Mouse (Mus musculus) MEL (cell line): ENCODE data around the gene Morn1. TPM values are rescaled to one million over a fixed set of nuclear protein-coding genes. Genes with fewer than 3 reads are reported as not detected.

Source experiments
- DNase-seq: peaks from one replicate; pipeline ENCODE4 v3.0.0; 2011; ENCODE audit warnings: low read depth, low spot score
- H3K27ac ChIP-seq: 2 replicates; pipeline ENCODE4 v1.5.1; 2012; ENCODE audit warnings: low read depth, mild to moderate bottlenecking, control low read depth, low read length, moderate library complexity; ENCODE audit not compliant: control insufficient read depth
- H3K27me3 ChIP-seq, 2 experiments: fragments of 150-350 bp in 1 of 2; sonication (generic) in 1 of 2; 2 replicates each; pipeline ENCODE4 v1.6.1; 2012; ENCODE audit warnings: low read length in 2 of 2, mild to moderate bottlenecking in 2 of 2, improper control_type of control experiment in 1 of 2, moderate library complexity in 1 of 2; ENCODE audit not compliant: insufficient read depth in 2 of 2, control insufficient read depth in 1 of 2
- H3K36me3 ChIP-seq, 2 experiments: 2 replicates each; pipeline ENCODE4 v1.6.1; 2012 to 2014; ENCODE audit warnings: low read length in 2 of 2, improper control_type of control experiment in 1 of 2, inconsistent platforms in 1 of 2, mild to moderate bottlenecking in 1 of 2; ENCODE audit not compliant: insufficient read depth in 2 of 2, control insufficient read depth in 1 of 2
- H3K4me1 ChIP-seq, 2 experiments: fragments of 150-350 bp in 1 of 2; sonication (generic) in 1 of 2; 2 replicates each; pipeline ENCODE4 v1.6.1; 2012; ENCODE audit warnings: low read length in 2 of 2, improper control_type of control experiment in 1 of 2, mild to moderate bottlenecking in 1 of 2; ENCODE audit not compliant: insufficient read depth in 2 of 2, control insufficient read depth in 1 of 2
- H3K4me3 ChIP-seq, 2 experiments: fragments of 150-350 bp in 1 of 2; sonication (generic) in 1 of 2; 2 replicates each; pipeline ENCODE4 v1.5.1; 2012; ENCODE audit warnings: low read depth in 2 of 2, low read length in 2 of 2, mild to moderate bottlenecking in 2 of 2, moderate library complexity in 2 of 2, control low read depth in 1 of 2, improper control_type of control experiment in 1 of 2; ENCODE audit not compliant: control insufficient read depth in 1 of 2, insufficient read depth in 1 of 2
- H3K79me2 ChIP-seq: 2 replicates; pipeline ENCODE4 v1.6.1; 2012; ENCODE audit warnings: mild to moderate bottlenecking, low read length, moderate library complexity; ENCODE audit not compliant: control insufficient read depth, poor library complexity, insufficient read depth
- H3K9ac ChIP-seq: 2 replicates; pipeline ENCODE4 v1.6.1; 2012; ENCODE audit warnings: low read depth, mild to moderate bottlenecking, control low read depth, low read length, moderate library complexity; ENCODE audit not compliant: control insufficient read depth, poor library complexity, severe bottlenecking
- H3K9me3 ChIP-seq: fragments of 150-350 bp; sonication (generic); replicated peaks from 2 replicates; pipeline ENCODE4 v1.6.1; 2012; ENCODE audit warnings: mild to moderate bottlenecking, low read length, improper control_type of control experiment, moderate library complexity; ENCODE audit not compliant: insufficient read depth
- BHLHE40 ChIP-seq: IDR thresholded peaks from 2 replicates; pipeline ENCODE4 v1.6.1; 2012; ENCODE audit warnings: low read depth, mild to moderate bottlenecking, inconsistent platforms, low read length, improper control_type of control experiment, borderline replicate concordance
- CHD1 ChIP-seq: IDR thresholded peaks from 2 replicates; pipeline ENCODE4 v1.6.1; 2012; ENCODE audit warnings: low read depth, mild to moderate bottlenecking, inconsistent platforms, low read length, improper control_type of control experiment
- CTCF ChIP-seq, 3 experiments: IDR thresholded peaks in 2 of 3; conservative IDR thresholded peaks in 1 of 3; 2 replicates each; pipeline ENCODE4 v1.5.1; 2011 to 2012; ENCODE audit warnings: low read length in 3 of 3, low read depth in 2 of 3, mild to moderate bottlenecking in 2 of 3, improper control_type of control experiment in 1 of 3, inconsistent platforms in 1 of 3, mixed read lengths in 1 of 3, moderate library complexity in 1 of 3; ENCODE audit not compliant: control insufficient read depth in 1 of 3, insufficient read depth in 1 of 3, poor library complexity in 1 of 3, severe bottlenecking in 1 of 3
- E2F4 ChIP-seq: IDR thresholded peaks from 2 replicates; pipeline ENCODE4 v1.6.1; 2011; ENCODE audit warnings: low read depth, low read length, improper control_type of control experiment, borderline replicate concordance
- EP300 ChIP-seq, 2 experiments: IDR thresholded peaks; 2 replicates each; pipeline ENCODE4 v1.6.1; 2011; ENCODE audit warnings: improper control_type of control experiment in 2 of 2, low read length in 2 of 2, low read depth in 1 of 2, mild to moderate bottlenecking in 1 of 2
- ETS1 ChIP-seq: IDR thresholded peaks from 2 replicates; pipeline ENCODE4 v1.6.1; 2012; ENCODE audit warnings: low read depth, mild to moderate bottlenecking, inconsistent platforms, low read length, improper control_type of control experiment, moderate library complexity
- GABPA ChIP-seq: IDR thresholded peaks from 2 replicates; pipeline ENCODE4 v1.6.1; 2012; ENCODE audit warnings: low read depth, mild to moderate bottlenecking, inconsistent platforms, low read length, improper control_type of control experiment, moderate library complexity
- HCFC1 ChIP-seq: IDR thresholded peaks from 2 replicates; pipeline ENCODE4 v1.6.1; 2012; ENCODE audit warnings: low read depth, mild to moderate bottlenecking, inconsistent platforms, low read length, improper control_type of control experiment, moderate library complexity
- MAFK ChIP-seq: IDR thresholded peaks from 2 replicates; pipeline ENCODE4 v1.6.1; 2011; ENCODE audit warnings: low read depth, mild to moderate bottlenecking, low read length, improper control_type of control experiment, borderline replicate concordance
- MAZ ChIP-seq: IDR thresholded peaks from 2 replicates; pipeline ENCODE4 v1.6.1; 2012; ENCODE audit warnings: low read depth, mild to moderate bottlenecking, inconsistent platforms, low read length, improper control_type of control experiment
- MYC ChIP-seq: IDR thresholded peaks from 2 replicates; pipeline ENCODE4 v1.6.1; 2011; ENCODE audit warnings: low read depth, mild to moderate bottlenecking, low read length, improper control_type of control experiment, moderate library complexity
- NELFE ChIP-seq: IDR thresholded peaks from 2 replicates; pipeline ENCODE4 v1.6.1; 2011; ENCODE audit warnings: low read depth, low read length, improper control_type of control experiment
- NRF1 ChIP-seq: IDR thresholded peaks from 2 replicates; pipeline ENCODE4 v1.6.1; 2014; ENCODE audit warnings: low read depth, mild to moderate bottlenecking, inconsistent platforms, low read length, improper control_type of control experiment, moderate library complexity; ENCODE audit not compliant: poor library complexity, insufficient read depth, severe bottlenecking
- POLR2AphosphoS2 ChIP-seq: IDR thresholded peaks from 2 replicates; pipeline ENCODE4 v1.6.1; 2011; ENCODE audit warnings: low read length, improper control_type of control experiment
- RAD21 ChIP-seq: IDR thresholded peaks from 2 replicates; pipeline ENCODE4 v1.6.1; 2011; ENCODE audit warnings: mild to moderate bottlenecking, low read depth, low read length, improper control_type of control experiment
- SIN3A ChIP-seq: IDR thresholded peaks from 2 replicates; pipeline ENCODE4 v1.6.1; 2012; ENCODE audit warnings: low read length, improper control_type of control experiment, inconsistent platforms
- SMC3 ChIP-seq: IDR thresholded peaks from 2 replicates; pipeline ENCODE4 v1.6.1; 2011; ENCODE audit warnings: low read depth, low read length, improper control_type of control experiment
- TAL1 ChIP-seq: IDR thresholded peaks from 2 replicates; pipeline ENCODE4 v1.6.1; 2012; ENCODE audit warnings: mild to moderate bottlenecking, inconsistent platforms, low read length, moderate library complexity, mixed read lengths
- TBP ChIP-seq: IDR thresholded peaks from 2 replicates; pipeline ENCODE4 v1.8.0; 2011; ENCODE audit warnings: low read depth, low read length, improper control_type of control experiment
- TCF12 ChIP-seq: IDR thresholded peaks from 2 replicates; pipeline ENCODE4 v1.6.1; 2014; ENCODE audit warnings: low read depth, mild to moderate bottlenecking, inconsistent platforms, low read length, improper control_type of control experiment, moderate library complexity
- UBTF ChIP-seq: IDR thresholded peaks from 2 replicates; pipeline ENCODE4 v1.6.1; 2012; ENCODE audit warnings: low read depth, mild to moderate bottlenecking, inconsistent platforms, low read length, improper control_type of control experiment, moderate library complexity, borderline replicate concordance; ENCODE audit not compliant: insufficient read depth
- USF1 ChIP-seq: IDR thresholded peaks from 2 replicates; pipeline ENCODE4 v1.6.1; 2014; ENCODE audit warnings: low read depth, mild to moderate bottlenecking, inconsistent platforms, low read length, improper control_type of control experiment, moderate library complexity
- ZKSCAN1 ChIP-seq: IDR thresholded peaks from 2 replicates; pipeline ENCODE4 v1.6.1; 2012; ENCODE audit warnings: low read depth, mild to moderate bottlenecking, inconsistent platforms, low read length, improper control_type of control experiment, moderate library complexity
- polyA plus RNA-seq, 2 experiments: library from polyadenylated mRNA; stranded (reverse) in 1 of 2; unstranded in 1 of 2; fragments of >175 nt in 1 of 2; fragments of >200 nt in 1 of 2; gene quantifications; 2 replicates each; pipeline versions ENCODE4 v1.2.1 to v1.2.4; 2012; ENCODE audit warnings: low replicate concordance in 2 of 2, low read depth in 1 of 2; ENCODE audit not compliant: insufficient read length in 2 of 2, insufficient read depth in 1 of 2, missing spikeins in 1 of 2
- total RNA-seq: library from RNA; depleted of rRNA; stranded (reverse); fragments of 300-350 nt; gene quantifications from 2 replicates; pipeline ENCODE4 v1.2.3, GENCODE M21; 2012

Gene Morn1
- total and polyA plus RNA-seq, 3 experiments, result 4.1 to 4.4 TPM; not detected in 1

DNA sequence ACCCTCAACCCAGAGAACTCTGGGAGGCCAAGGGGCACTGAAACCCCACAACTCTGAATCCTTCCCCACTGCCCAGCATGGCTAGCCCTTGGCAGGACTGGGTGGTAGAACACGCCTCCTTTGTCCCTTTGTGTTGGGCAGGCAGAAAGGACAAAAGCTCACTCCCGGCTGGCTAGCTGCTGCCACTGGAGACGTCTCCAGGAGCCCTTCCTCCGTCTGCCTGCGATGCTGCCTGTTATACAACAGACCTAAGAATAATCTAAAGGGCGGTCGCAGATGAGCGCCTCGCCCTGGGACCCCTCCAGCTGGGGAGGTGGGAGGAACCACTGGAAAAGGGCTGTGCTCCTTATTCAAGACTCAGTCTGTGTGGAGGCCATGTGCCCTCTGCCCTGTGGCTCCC lies 46.2 kb upstream of the Morn1 start:
- Histone ChIP-seq H3K36me3 (no peaks in the 10 kb centered on the region), H3K79me2 (no peaks in the 10 kb centered on the region), H3K27ac (no peak overlapping the region), H3K4me3 (no peak overlapping the region), H3K9ac (no peak overlapping the region), H3K27me3 (peaks cover 0 to 4% of the 10 kb centered on the region in 2 experiments; a peak in 3 of 4 replicates), H3K9me3 (no peaks in the 10 kb centered on the region), H3K4me1 (no peaks in the 10 kb centered on the region)
- DNase-seq, result no peak
- no peak for TF ChIP-seq MAZ
- no peak for TF ChIP-seq UBTF
- no peak for TF ChIP-seq MYC
- no peak for TF ChIP-seq ZKSCAN1
- TF ChIP-seq MAFK, result no peak
- no peak for TF ChIP-seq GABPA
- TF ChIP-seq CTCF (IDR thresholded peaks at IDR 0.05 in 2 of 3, conservative IDR thresholded peaks at IDR 0.05 in 1 of 3; ENCODE audit: control insufficient read depth in 1 of 3, insufficient read depth in 1 of 3, low read depth in 2 of 3, low read length in 3 of 3, poor library complexity in 1 of 3, severe bottlenecking in 1 of 3), result no peak
- TF ChIP-seq E2F4, result no peak
- TF ChIP-seq TBP, result no peak
- no peak for TF ChIP-seq TCF12
- TF ChIP-seq BHLHE40, result no peak
- no peak for TF ChIP-seq RAD21
- TF ChIP-seq POLR2AphosphoS2, result no peak
- TF ChIP-seq ETS1, result no peak

DNA sequence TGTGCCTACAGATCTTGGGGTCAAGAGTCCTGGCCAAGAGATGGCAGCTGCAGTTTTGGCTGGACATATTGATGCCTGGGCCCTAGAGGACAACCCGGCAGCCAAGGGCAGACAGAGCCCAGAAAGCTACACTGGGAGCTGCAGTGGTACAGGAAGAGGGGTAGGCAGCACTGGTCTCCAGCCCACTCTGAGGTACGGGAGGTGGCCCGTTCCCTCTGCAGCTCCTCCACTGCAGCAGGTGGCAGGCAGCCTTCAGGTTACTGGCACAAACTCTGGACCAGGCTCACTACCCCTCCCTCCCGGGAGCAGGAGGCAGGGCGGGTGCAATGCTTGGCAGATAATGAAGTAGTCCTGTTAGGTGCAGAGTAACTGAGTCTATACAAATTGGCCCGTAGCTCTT lies 45.7 kb upstream of the Morn1 start:
- no peak overlapping the region for H3K4me3 ChIP-seq
- no peaks in the 10 kb centered on the region for H3K36me3 ChIP-seq
- no peaks in the 10 kb centered on the region for H3K9me3 ChIP-seq
- TF ChIP-seq NELFE, result no peak
- TF ChIP-seq SMC3, result no peak
- no peak for TF ChIP-seq EP300 (IDR thresholded peaks at IDR 0.05; ENCODE audit: low read depth in 1 of 2, low read length in 2 of 2)
- no peak for TF ChIP-seq HCFC1
- no peak for TF ChIP-seq USF1
- TF ChIP-seq NRF1, result no peak
- TF ChIP-seq CHD1, result no peak
- TF ChIP-seq UBTF, result no peak
- no peak for TF ChIP-seq SIN3A
- TF ChIP-seq BHLHE40, result no peak
- TF ChIP-seq MAFK, result no peak
- no peak for TF ChIP-seq TAL1
- no peaks in the 10 kb centered on the region for H3K79me2 ChIP-seq
- no peaks in the 10 kb centered on the region for H3K4me1 ChIP-seq
- DNase-seq, result no peak
- no peak overlapping the region for H3K27ac ChIP-seq
- H3K27me3 ChIP-seq, result peaks cover 0 to 4% of the 10 kb centered on the region in 2 experiments; a peak in 3 of 4 replicates
- H3K9ac ChIP-seq, result no peak overlapping the region
